Mouse (Mus musculus) E14TG2a.4 (cell line): Measurements from ENCODE around the gene Slamf6.

Experiments used
- CTCF ChIP-seq: conservative IDR thresholded peaks from 2 replicates; pipeline ENCODE4 v1.5.1; 2014; ENCODE audit warnings: low read length
- POU5F1 ChIP-seq: IDR thresholded peaks from 2 replicates; pipeline ENCODE4 v1.6.1; 2014; ENCODE audit warnings: low read length, borderline replicate concordance

GRCm38 (mm10) chr1:171983372-171984001 is 66.2 kb downstream of the Slamf6 start:
- TF ChIP-seq CTCF (no peak), POU5F1 (no peak)
